Mouse (Mus musculus): ENCODE data around the gene Hus1. TPM values are rescaled to one million over a fixed set of nuclear protein-coding genes. Genes with fewer than 3 reads are reported as not detected.
A peak's percentile ranks its signal among the peaks of the same experiment; 100 is the strongest.

Hus1 gene
- polyA plus RNA-seq, 1 experiment = 1.9 TPM

- Histone ChIP-seq H3K4me3 (ENCODE audit: low read depth, low read length) (no peak overlapping the region), H3K27ac (ENCODE audit: insufficient read depth, low read depth, low read length) (no peak overlapping the region), H3K27me3 (ENCODE audit: control insufficient read depth, insufficient read depth, low read length) (peaks cover 15% of the 10 kb centered on the region), H3K4me1 (ENCODE audit: control insufficient read depth, insufficient read depth, insufficient read length, low read length) (no peaks in the 10 kb centered on the region), H3K36me3 (ENCODE audit: control insufficient read depth, insufficient read depth, low read length) (no peaks in the 10 kb centered on the region)
- no peak for TF ChIP-seq CTCF (IDR thresholded peaks at IDR 0.05; ENCODE audit: extremely low read depth, insufficient read length, insufficient replicate concordance, low read depth, low read length)
- TF ChIP-seq POLR2A (IDR thresholded peaks at IDR 0.05; ENCODE audit: low read depth, low read length) = no peak
- WGBS = 56% methylated on average over 5 of the region's 5 CpGs
Measured at GRCm38 (mm10) chr11:9020207-9020606, 9.2 kb upstream of the Hus1 start.

- H3K27me3 ChIP-seq (ENCODE audit: control insufficient read depth, insufficient read depth, low read length) = peaks cover 15% of the 10 kb centered on the region
- WGBS = 71% methylated on average over 6 of the region's 6 CpGs
- TF ChIP-seq POLR2A (IDR thresholded peaks at IDR 0.05; ENCODE audit: low read depth, low read length) (no peak), CTCF (IDR thresholded peaks at IDR 0.05; ENCODE audit: extremely low read depth, insufficient read length, insufficient replicate concordance, low read depth, low read length) (no peak)
- no peak overlapping the region for H3K4me3 ChIP-seq (ENCODE audit: low read depth, low read length)
- no peak overlapping the region for H3K27ac ChIP-seq (ENCODE audit: insufficient read depth, low read depth, low read length)
- no peaks in the 10 kb centered on the region for H3K4me1 ChIP-seq (ENCODE audit: control insufficient read depth, insufficient read depth, insufficient read length, low read length)
- H3K36me3 ChIP-seq (ENCODE audit: control insufficient read depth, insufficient read depth, low read length) = no peaks in the 10 kb centered on the region
Measured at GRCm38 (mm10) chr11:9018491-9019267, 7.7 kb upstream of the Hus1 start.

GRCm38 (mm10) chr11:9014740-9015139, 3.7 kb upstream of the Hus1 start:
- peaks cover 12% of the 10 kb centered on the region for H3K27me3 ChIP-seq (ENCODE audit: control insufficient read depth, insufficient read depth, low read length)
- H3K36me3 ChIP-seq (ENCODE audit: control insufficient read depth, insufficient read depth, low read length) = no peaks in the 10 kb centered on the region
- H3K27ac ChIP-seq (ENCODE audit: insufficient read depth, low read depth, low read length) = no peak overlapping the region
- TF ChIP-seq CTCF (IDR thresholded peaks at IDR 0.05; ENCODE audit: extremely low read depth, insufficient read length, insufficient replicate concordance, low read depth, low read length) = no peak
- TF ChIP-seq POLR2A (IDR thresholded peaks at IDR 0.05; ENCODE audit: low read depth, low read length) = no peak
- 0 out of 2 replicates have a peak, but pooled peaks cover 2% of the 10 kb centered on the region for H3K4me1 ChIP-seq (ENCODE audit: control insufficient read depth, insufficient read depth, insufficient read length, low read length)
- no peak overlapping the region for H3K4me3 ChIP-seq (ENCODE audit: low read depth, low read length)
- 29% methylated on average over 3 of the region's 3 CpGs for WGBS

DNA sequence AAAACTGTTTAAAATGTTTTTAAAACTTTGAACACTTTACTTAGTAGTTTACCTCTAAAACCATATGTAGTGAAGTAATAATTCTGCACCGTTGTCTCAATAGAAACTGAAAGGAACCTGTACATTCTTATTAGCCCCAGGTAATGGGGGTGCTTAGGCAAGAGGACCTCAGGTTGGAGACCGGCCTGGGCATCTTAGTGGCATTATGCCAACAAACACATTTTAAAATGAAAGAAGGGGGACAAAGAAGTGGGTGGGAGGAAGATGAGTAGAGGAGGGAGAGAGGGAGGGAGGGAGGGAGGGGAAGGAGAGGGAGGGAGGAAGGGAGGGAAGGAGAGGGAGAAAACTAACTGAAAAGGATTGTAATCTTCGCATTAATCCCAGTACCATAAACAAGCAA, 357 bp upstream of the Hus1 start:
- Histone ChIP-seq H3K36me3 (ENCODE audit: control insufficient read depth, insufficient read depth, low read length) (peaks cover 3% of the 10 kb centered on the region), H3K27ac (ENCODE audit: insufficient read depth, low read depth, low read length) (no peak overlapping the region), H3K27me3 (ENCODE audit: control insufficient read depth, insufficient read depth, low read length) (peaks cover 5% of the 10 kb centered on the region; the same call in 1 of the 2 replicates), H3K4me1 (ENCODE audit: control insufficient read depth, insufficient read depth, insufficient read length, low read length) (0 out of 2 replicates have a peak, but pooled peaks cover 2% of the 10 kb centered on the region), H3K4me3 (ENCODE audit: low read depth, low read length) (peak overlapping the region; percentile 88)
- WGBS = under 1% methylated on average over 3 of the region's 3 CpGs
- TF ChIP-seq POLR2A (IDR thresholded peaks at IDR 0.05; ENCODE audit: low read depth, low read length) (no peak), CTCF (IDR thresholded peaks at IDR 0.05; ENCODE audit: extremely low read depth, insufficient read length, insufficient replicate concordance, low read depth, low read length) (no peak)

DNA sequence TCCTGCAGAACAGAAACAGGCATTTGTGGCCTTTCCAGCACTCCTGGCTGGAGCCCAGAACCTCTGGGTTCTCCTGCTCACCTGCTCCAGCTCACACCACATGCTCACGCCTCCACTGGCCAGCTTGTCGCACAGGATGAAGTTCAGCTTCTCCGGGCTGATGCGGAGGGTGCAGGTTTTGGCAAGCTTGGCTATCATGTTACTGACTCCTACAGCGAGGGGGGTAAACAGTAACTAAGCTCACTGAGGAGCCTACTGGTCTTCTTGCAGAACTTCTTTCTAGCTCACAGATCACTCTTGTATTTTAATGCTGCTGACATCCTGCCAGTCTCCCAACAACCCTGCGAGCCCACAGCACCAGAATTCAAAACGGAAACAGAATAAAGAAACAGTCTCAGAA, 575 bp downstream of the Hus1 start:
- Histone ChIP-seq H3K4me1 (ENCODE audit: control insufficient read depth, insufficient read depth, insufficient read length, low read length) (0 out of 2 replicates have a peak, but pooled peaks cover 2% of the 10 kb centered on the region), H3K4me3 (ENCODE audit: low read depth, low read length) (peak overlapping the region; percentile 88), H3K27ac (ENCODE audit: insufficient read depth, low read depth, low read length) (peak overlapping the region; percentile 36; the same call in 1 of the 2 replicates), H3K27me3 (ENCODE audit: control insufficient read depth, insufficient read depth, low read length) (no peaks in the 10 kb centered on the region), H3K36me3 (ENCODE audit: control insufficient read depth, insufficient read depth, low read length) (peaks cover 5% of the 10 kb centered on the region)
- WGBS = under 1% methylated on average over 7 of the region's 7 CpGs
- no peak for TF ChIP-seq POLR2A (IDR thresholded peaks at IDR 0.05; ENCODE audit: low read depth, low read length)
- no peak for TF ChIP-seq CTCF (IDR thresholded peaks at IDR 0.05; ENCODE audit: extremely low read depth, insufficient read length, insufficient replicate concordance, low read depth, low read length)

DNA sequence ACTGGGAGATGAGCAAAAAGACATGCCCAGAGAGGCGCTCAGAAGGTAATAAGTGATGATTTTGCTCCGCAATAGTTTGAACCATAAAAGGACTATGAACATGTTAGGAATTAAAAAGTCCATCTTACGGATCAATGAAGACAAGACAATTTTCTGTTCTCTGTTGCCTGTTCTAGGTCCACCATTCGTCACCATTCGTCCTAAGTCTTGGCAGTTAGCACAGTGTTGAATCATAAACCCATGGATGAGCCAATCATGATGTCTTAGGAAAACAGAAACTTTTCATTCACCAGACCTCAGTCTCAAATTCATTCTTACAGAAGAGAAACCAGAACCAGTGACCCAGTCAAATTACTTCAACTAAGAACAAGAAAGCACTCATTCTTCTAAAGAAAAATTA, 2.2 kb downstream of the Hus1 start:
- Histone ChIP-seq H3K4me1 (ENCODE audit: control insufficient read depth, insufficient read depth, insufficient read length, low read length) (0 out of 2 replicates have a peak, but pooled peaks cover 2% of the 10 kb centered on the region), H3K36me3 (ENCODE audit: control insufficient read depth, insufficient read depth, low read length) (peaks cover 15% of the 10 kb centered on the region), H3K4me3 (ENCODE audit: low read depth, low read length) (no peak overlapping the region), H3K27me3 (ENCODE audit: control insufficient read depth, insufficient read depth, low read length) (no peaks in the 10 kb centered on the region), H3K27ac (ENCODE audit: insufficient read depth, low read depth, low read length) (no peak overlapping the region)
- TF ChIP-seq CTCF (IDR thresholded peaks at IDR 0.05; ENCODE audit: extremely low read depth, insufficient read length, insufficient replicate concordance, low read depth, low read length) (no peak), POLR2A (IDR thresholded peaks at IDR 0.05; ENCODE audit: low read depth, low read length) (no peak)
- 95% methylated on average over 5 of the region's 5 CpGs for WGBS

GRCm38 (mm10) chr11:8988084-8988483, 22.9 kb downstream of the Hus1 start:
- TF ChIP-seq POLR2A (IDR thresholded peaks at IDR 0.05; ENCODE audit: low read depth, low read length) (no peak), CTCF (IDR thresholded peaks at IDR 0.05; ENCODE audit: extremely low read depth, insufficient read length, insufficient replicate concordance, low read depth, low read length) (no peak)
- peaks cover 4% of the 10 kb centered on the region; the same call in 1 of the 2 replicates for H3K36me3 ChIP-seq (ENCODE audit: control insufficient read depth, insufficient read depth, low read length)
- H3K27ac ChIP-seq (ENCODE audit: insufficient read depth, low read depth, low read length) = no peak overlapping the region
- no peaks in the 10 kb centered on the region for H3K27me3 ChIP-seq (ENCODE audit: control insufficient read depth, insufficient read depth, low read length)
- H3K4me3 ChIP-seq (ENCODE audit: low read depth, low read length) = no peak overlapping the region
- H3K4me1 ChIP-seq (ENCODE audit: control insufficient read depth, insufficient read depth, insufficient read length, low read length) = no peaks in the 10 kb centered on the region
- WGBS = 85% methylated on average over 4 of the region's 4 CpGs
